Mouse (Mus musculus): ENCODE data around the gene Gm20388. TPM values are rescaled to one million over a fixed set of nuclear protein-coding genes. Genes with fewer than 3 reads are reported as not detected.
A peak's percentile ranks its signal among the peaks of the same experiment; 100 is the strongest.

The Gm20388 gene
- polyA plus RNA-seq, 1 experiment from 2014 or later: 4.4 TPM

DNA sequence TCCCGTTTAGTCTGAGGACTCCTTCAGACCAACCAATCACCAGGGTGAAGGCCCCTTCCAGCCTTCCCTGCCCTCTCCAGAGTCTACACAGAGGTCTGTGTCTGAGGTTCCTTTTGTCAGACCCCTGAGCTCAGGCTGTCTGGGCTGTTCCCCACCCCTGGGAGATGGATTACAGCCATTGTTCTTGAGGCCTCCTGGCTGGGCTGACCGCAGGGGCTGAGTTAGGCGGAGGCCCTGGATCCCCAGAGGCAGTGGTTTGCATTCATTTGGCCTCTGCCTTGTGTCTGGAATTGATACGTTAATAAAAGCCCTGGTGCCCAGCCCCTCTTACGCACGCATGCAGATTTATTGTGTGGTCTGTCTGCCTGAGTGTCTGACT, 4373.7 kb downstream of the Gm20388 start:
- Histone ChIP-seq H3K4me3 (replicated peaks) (no peak overlapping the region), H3K27me3 (no peaks in the 10 kb centered on the region), H3K4me1 (replicated peaks) (peaks cover 82% of the 10 kb centered on the region), H3K36me3 (no peaks in the 10 kb centered on the region), H3K9ac (replicated peaks) (peak overlapping the region; percentile 40; the same call in 1 of the 2 replicates), H3K4me2 (replicated peaks) (no peak overlapping the region), H3K9me3 (no peaks in the 10 kb centered on the region), H3K27ac (peak overlapping the region; percentile 91)
- ATAC-seq: peak; percentile 84
- WGBS: 3% methylated on average over 6 of the region's 6 CpGs

DNA sequence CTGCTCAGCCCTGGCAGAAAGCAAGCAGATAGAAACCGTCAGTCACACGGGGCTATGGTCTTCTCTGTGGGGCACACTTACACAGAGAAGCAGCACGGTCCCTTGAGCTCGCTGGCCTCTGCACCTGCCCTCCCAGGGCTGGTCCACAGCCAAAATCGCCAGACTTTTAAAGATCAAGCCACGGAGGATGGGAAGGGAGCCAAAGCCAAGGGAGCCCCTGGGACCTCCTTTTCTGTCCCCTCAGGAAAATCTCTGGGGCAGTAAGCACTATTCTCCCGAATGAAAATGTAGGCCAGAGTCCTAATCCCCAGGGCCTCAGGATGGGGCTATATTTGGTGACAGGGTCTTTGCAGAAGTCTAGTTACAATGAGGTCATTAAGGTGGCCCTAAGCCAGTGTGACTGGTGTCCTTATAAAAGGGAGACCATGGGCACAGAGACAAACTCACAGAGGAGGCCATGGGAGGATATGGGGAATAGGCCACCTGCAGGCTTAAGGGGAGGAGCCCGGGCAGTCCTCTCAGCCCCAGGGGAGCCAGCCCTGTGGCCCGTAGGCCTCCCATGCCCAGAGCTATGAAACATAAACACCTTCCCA, 4374.4 kb downstream of the Gm20388 start:
- ATAC-seq: peak; percentile 61
- Histone ChIP-seq H3K4me1 (replicated peaks) (peaks cover 81% of the 10 kb centered on the region), H3K4me2 (replicated peaks) (peak overlapping the region; percentile 4; the same call in 1 of the 2 replicates), H3K27me3 (no peaks in the 10 kb centered on the region), H3K9me3 (no peaks in the 10 kb centered on the region), H3K4me3 (replicated peaks) (no peak overlapping the region), H3K27ac (peak overlapping the region; percentile 91), H3K36me3 (no peaks in the 10 kb centered on the region), H3K9ac (replicated peaks) (0 out of 2 replicates have a peak overlapping the region, but pooled peaks have one; percentile 25)
- WGBS: 8% methylated on average over 9 of the region's 9 CpGs

DNA sequence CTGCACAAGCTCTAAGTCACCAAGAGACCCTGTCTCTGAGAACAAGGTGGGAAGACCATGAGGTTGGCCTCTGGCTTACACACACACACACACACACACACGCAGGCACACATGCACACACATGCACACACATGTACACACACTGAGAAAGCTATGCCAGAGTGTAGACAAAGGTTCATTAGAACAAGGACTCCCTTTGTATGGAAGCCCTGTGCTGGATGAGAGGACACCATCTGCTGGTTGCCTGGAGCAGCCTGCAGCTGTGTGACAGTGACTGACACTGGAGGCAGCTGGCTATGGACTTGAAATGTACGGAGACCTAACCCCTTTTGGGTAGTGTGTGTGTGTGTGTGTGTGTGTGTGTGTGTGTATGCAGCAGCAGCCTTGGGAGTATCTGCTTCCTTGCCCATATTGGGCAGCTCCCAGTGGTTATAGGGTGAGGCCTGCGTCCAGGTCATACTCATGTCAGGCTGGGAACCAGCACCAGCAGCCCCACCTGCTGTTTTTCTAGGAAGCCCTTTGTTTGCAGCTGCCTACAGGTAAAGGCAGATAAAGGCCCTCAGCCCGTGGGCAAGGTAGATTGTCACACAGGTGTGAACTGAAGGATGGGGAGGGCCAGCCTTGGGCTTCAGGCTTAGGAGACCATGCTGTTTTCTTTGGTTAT, 4376.0 kb downstream of the Gm20388 start:
- no peak overlapping the region for H3K4me3 ChIP-seq (replicated peaks)
- 0 out of 2 replicates have a peak, but pooled peaks have one; percentile 10 for ATAC-seq

DNA sequence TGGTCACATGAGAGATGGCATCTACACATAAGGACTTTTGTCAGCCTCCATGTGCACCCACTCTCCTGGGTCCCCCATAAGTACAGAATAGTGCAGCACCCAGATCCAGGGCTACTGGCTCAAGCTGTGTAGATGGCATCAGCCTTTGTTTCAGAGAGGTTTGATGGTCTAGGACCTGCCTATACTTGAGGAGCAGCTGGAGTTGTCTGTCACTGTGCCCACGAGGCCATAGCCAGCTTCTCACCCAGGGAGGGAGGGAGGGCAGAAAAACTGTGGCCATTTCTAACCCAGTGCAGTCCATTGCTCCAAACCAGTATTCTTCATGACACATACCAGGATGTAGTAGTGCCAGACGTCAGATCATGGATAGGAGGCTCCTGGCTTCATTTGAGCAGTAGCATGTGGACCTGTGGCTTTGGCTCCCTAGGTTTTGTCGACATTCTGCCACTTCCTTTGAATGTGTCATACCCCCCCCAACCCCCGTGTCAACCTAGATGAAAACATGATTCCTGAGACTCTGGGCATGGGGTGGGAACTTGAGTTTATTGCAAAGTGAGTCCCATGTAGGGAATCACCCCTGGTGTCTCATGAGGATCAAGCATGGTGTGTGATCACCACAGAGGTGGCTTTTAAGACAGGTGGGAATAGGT, 4377.7 kb downstream of the Gm20388 start:
- H3K27me3 ChIP-seq: no peaks in the 10 kb centered on the region
- WGBS: 87% methylated on average over 4 of the region's 4 CpGs
- no peak overlapping the region for H3K4me2 ChIP-seq (replicated peaks)
- no peaks in the 10 kb centered on the region for H3K36me3 ChIP-seq
- ATAC-seq: no peak
- H3K27ac ChIP-seq: no peak overlapping the region
- peaks cover 74% of the 10 kb centered on the region for H3K4me1 ChIP-seq (replicated peaks)
- no peaks in the 10 kb centered on the region for H3K9me3 ChIP-seq
- H3K9ac ChIP-seq (replicated peaks): no peak overlapping the region
- no peak overlapping the region for H3K4me3 ChIP-seq (replicated peaks)

More for the DNA sequence above, 4376.0 kb downstream of the Gm20388 start:
- 61% methylated on average over 4 of the region's 4 CpGs for WGBS
- peak overlapping the region; percentile 91 for H3K27ac ChIP-seq
- H3K9me3 ChIP-seq: no peaks in the 10 kb centered on the region
- no peak overlapping the region for H3K9ac ChIP-seq (replicated peaks)
- peaks cover 78% of the 10 kb centered on the region for H3K4me1 ChIP-seq (replicated peaks)
- H3K4me2 ChIP-seq (replicated peaks): no peak overlapping the region
- H3K36me3 ChIP-seq: no peaks in the 10 kb centered on the region
- H3K27me3 ChIP-seq: no peaks in the 10 kb centered on the region

DNA sequence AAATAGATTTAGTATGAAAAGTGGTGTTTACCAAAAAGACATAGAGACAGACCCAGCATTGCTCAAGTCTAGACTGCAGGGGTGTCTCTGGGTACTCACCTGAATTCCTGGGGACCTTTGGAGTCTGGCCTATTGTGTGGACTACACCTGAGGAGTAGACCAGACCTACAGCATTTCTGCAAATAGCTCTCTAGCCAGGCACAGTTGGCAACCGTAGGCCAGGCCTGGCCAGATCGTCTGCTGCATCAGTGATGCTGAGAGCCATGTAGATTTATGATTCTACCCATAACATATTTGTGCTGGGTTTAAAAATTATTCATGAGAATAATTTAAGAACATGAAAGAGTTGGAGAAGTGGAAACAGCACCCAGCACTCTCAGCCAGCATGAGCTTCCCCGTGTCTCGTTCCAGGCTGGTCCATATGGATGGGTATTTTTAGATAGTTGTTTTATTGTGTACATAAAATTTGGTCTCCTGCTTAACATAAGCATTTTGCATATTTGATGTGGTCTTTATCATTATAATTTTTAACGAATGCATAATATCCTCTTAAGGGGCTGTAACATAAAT, 4378.9 kb downstream of the Gm20388 start:
- Histone ChIP-seq H3K4me1 (replicated peaks) (peaks cover 73% of the 10 kb centered on the region), H3K9ac (replicated peaks) (no peak overlapping the region), H3K9me3 (no peaks in the 10 kb centered on the region), H3K36me3 (no peaks in the 10 kb centered on the region), H3K27me3 (no peaks in the 10 kb centered on the region), H3K4me3 (replicated peaks) (no peak overlapping the region), H3K27ac (0 out of 2 replicates have a peak overlapping the region, but pooled peaks have one; percentile 35), H3K4me2 (replicated peaks) (no peak overlapping the region)
- 92% methylated on average over 5 of the region's 5 CpGs for WGBS
- ATAC-seq: no peak

DNA sequence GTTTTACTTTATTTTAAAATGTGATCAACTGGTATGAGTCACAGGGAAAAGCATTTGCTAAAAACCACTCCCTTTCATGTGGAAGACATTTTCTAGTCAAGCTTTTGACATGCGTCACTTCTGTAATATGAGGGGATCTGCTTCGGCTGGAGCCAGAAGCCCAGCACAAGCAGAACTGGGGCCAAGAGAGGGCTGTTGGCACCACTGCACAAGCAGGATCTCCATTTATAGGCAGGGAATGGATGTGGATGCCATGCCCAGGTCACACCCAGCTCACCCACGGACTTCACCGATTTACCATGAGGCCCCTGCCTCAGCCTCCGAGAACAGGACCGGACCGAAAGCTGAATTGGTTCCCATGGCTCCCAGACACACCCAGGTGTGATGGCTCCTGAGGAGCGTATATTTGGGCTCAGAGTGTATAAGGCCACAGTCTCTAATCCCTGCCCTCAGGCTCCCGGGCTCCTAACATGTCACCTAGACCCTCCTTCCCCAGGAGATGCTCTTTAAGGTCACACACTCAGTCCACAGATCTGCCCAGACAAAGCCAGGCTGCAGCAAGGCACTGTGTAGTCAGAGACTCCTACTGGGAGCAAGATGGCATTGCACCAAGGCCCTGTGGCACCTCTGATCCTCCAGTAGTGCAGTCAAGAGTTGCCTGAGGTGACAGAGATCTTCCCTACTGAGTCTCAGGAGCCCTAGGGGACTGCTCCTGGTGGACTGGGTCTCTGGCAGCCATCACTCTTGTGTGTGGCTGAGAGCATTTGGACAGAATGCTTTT, 4380.5 kb downstream of the Gm20388 start:
- no peak overlapping the region for H3K27ac ChIP-seq
- no peak overlapping the region for H3K4me3 ChIP-seq (replicated peaks)
- peaks cover 4% of the 10 kb centered on the region; the same call in 1 of the 2 replicates for H3K36me3 ChIP-seq
- no peaks in the 10 kb centered on the region for H3K27me3 ChIP-seq
- H3K4me1 ChIP-seq (replicated peaks): peaks cover 63% of the 10 kb centered on the region
- no peak overlapping the region for H3K9ac ChIP-seq (replicated peaks)
- no peak for ATAC-seq
- no peaks in the 10 kb centered on the region for H3K9me3 ChIP-seq
- no peak overlapping the region for H3K4me2 ChIP-seq (replicated peaks)
- WGBS: 88% methylated on average over 9 of the region's 9 CpGs

DNA sequence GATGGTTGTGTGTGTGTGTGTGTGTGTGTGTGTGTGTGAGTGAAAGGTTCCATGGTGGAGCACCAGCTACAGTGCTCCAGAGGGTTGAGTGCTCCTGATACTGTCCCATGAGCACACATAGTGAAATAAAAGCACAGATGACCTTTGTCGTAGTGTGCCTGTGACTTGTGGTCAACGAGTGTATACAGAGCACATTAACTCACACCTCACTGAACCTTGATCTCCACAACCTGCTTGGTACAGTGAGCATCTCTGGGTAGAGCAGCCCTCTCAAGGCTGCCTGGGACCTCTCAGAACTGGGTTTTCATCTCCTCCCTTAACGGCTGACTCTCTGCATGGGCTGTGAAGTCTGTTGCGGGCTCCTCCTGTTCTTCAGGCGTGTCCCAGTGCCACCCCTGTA, 4381.1 kb downstream of the Gm20388 start:
- Histone ChIP-seq H3K9me3 (no peaks in the 10 kb centered on the region), H3K4me3 (replicated peaks) (no peak overlapping the region), H3K4me1 (replicated peaks) (peaks cover 57% of the 10 kb centered on the region), H3K27ac (no peak overlapping the region), H3K27me3 (no peaks in the 10 kb centered on the region), H3K4me2 (replicated peaks) (no peak overlapping the region), H3K36me3 (peaks cover 10% of the 10 kb centered on the region; the same call in 1 of the 2 replicates), H3K9ac (replicated peaks) (no peak overlapping the region)
- ATAC-seq: no peak
- 90% methylated on average over 5 of the region's 5 CpGs for WGBS

DNA sequence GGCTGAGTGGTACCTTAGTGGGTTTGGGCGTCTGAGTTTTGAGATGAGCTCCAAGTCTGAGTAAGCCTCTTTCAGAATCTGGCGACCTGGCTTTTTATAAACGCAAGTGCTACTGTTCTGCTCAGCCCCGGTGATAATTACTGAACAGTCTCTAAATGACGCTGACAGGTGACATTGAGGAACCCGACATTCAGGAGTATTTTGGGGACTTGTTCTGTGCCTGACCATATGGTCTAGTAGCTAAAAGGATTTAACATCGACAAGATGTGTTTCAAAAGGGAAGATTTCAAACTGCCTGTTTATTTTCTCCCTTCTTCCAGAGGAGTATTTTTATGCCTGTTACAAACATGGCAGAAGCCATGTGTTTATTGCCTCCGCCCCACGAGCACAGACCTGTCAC, 4382.3 kb downstream of the Gm20388 start:
- no peak overlapping the region for H3K9ac ChIP-seq (replicated peaks)
- 0 out of 2 replicates have a peak overlapping the region, but pooled peaks have one; percentile 30 for H3K27ac ChIP-seq
- H3K4me2 ChIP-seq (replicated peaks): no peak overlapping the region
- H3K27me3 ChIP-seq: no peaks in the 10 kb centered on the region
- 82% methylated on average over 9 of the region's 9 CpGs for WGBS
- peaks cover 18% of the 10 kb centered on the region; the same call in 1 of the 2 replicates for H3K36me3 ChIP-seq
- no peaks in the 10 kb centered on the region for H3K9me3 ChIP-seq
- peaks cover 47% of the 10 kb centered on the region for H3K4me1 ChIP-seq (replicated peaks)
- no peak overlapping the region for H3K4me3 ChIP-seq (replicated peaks)
- ATAC-seq: no peak

DNA sequence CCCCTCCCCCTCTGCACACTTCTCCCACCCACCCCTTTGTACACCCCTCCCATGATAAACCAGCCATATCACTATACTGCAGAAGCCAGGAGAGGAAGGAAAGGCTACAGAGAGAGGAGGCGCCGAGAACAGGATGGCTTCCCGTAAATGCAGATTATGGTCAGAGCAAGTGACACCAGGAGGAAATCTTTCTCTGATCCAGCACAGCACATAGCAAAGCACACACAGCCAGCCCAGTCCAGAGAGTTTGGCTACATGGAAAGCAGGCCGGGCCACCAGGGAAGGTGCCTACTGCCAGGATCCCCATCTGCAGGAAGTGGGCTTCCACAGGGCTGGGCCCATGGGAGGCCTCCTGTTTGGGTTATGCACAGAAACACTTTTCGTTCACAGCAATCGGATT, 4383.8 kb downstream of the Gm20388 start:
- Histone ChIP-seq H3K4me1 (replicated peaks) (peaks cover 39% of the 10 kb centered on the region), H3K36me3 (peaks cover 18% of the 10 kb centered on the region; the same call in 1 of the 2 replicates), H3K9me3 (no peaks in the 10 kb centered on the region), H3K27ac (no peak overlapping the region), H3K4me2 (replicated peaks) (no peak overlapping the region), H3K9ac (replicated peaks) (no peak overlapping the region), H3K27me3 (no peaks in the 10 kb centered on the region), H3K4me3 (replicated peaks) (no peak overlapping the region)
- no peak for ATAC-seq
- 81% methylated on average over 6 of the region's 6 CpGs for whole genome bisulfite sequencing

DNA sequence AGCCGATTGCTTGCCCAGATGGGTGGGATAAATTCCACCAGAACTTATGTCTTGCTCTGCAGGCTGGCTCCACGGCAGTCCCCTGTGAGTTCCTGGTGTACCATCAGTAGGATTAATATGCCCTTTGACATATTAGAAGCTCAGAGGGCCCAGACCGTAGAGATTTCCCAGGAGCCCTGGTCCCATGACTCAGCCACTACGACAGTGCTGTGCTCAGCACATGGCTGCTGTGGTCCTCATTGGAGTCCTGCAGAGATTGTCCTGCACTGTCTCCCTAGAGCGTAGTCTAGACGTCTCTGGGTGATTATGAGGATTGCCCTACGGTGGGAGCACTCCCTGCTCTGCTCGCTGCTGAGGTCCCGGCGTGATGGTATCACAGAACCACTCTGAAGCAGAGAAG, 4384.3 kb downstream of the Gm20388 start:
- 78% methylated on average over 10 of the region's 10 CpGs for WGBS
- H3K4me3 ChIP-seq (replicated peaks): no peak overlapping the region
- H3K36me3 ChIP-seq: peaks cover 18% of the 10 kb centered on the region; the same call in 1 of the 2 replicates
- no peak overlapping the region for H3K4me2 ChIP-seq (replicated peaks)
- H3K27me3 ChIP-seq: no peaks in the 10 kb centered on the region
- H3K27ac ChIP-seq: no peak overlapping the region
- H3K9ac ChIP-seq (replicated peaks): no peak overlapping the region
- no peaks in the 10 kb centered on the region for H3K9me3 ChIP-seq
- peaks cover 37% of the 10 kb centered on the region for H3K4me1 ChIP-seq (replicated peaks)
- no peak for ATAC-seq

DNA sequence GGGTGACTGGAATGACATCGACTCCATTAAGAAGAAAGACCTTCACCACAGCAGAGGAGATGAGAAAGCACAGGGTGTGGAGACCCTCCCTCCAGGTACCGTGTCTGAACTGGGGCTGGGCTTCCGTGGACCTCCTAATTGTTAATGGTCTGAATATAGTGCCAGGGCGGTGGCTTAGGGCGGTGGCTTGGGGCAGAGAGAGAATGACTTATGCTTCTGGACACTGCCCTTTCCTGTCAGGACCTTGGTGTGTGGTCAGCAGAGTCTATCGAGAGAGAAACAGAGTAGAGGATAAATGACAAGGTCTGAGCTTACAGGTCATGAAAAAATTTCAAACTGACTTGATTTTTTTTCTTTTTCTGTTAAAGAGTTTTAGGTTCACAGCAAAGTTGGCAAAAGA, 4384.7 kb downstream of the Gm20388 start:
- Histone ChIP-seq H3K4me2 (replicated peaks) (no peak overlapping the region), H3K9ac (replicated peaks) (no peak overlapping the region), H3K27me3 (no peaks in the 10 kb centered on the region), H3K4me1 (replicated peaks) (peaks cover 35% of the 10 kb centered on the region), H3K36me3 (peaks cover 18% of the 10 kb centered on the region; the same call in 1 of the 2 replicates), H3K9me3 (no peaks in the 10 kb centered on the region), H3K4me3 (replicated peaks) (no peak overlapping the region), H3K27ac (no peak overlapping the region)
- no peak for ATAC-seq
- 95% methylated on average over 6 of the region's 6 CpGs for WGBS

Data from midbrain, embryonic 13.5 days (tissue).